22 mouse cellular contexts compared by ENCODE assay signal in genomic region chrX:8921080-8921479, GRCm38 (mm10). TPM values are rescaled to one million over a fixed set of nuclear protein-coding genes. Genes with fewer than 3 reads are reported as not detected.
"Had no signal": no experiment of that assay in that cellular context is flagged by ENCODE, and none has a peak within 500 bp of the region (broad histone marks: within the 10 kb centered on the region; RNA-seq: fewer than 3 reads in every experiment).

No protein-coding gene starts in this region.

- H3K4me1 ChIP-seq: midbrain, embryonic 12.5 days; neural tube, embryonic 12.5 days; stomach, embryonic 15.5 days had no signal

- H3K27ac ChIP-seq: liver, embryonic 14.5 days; midbrain, embryonic 12.5 days; neural tube, embryonic 12.5 days; stomach, embryonic 15.5 days; stomach, postnatal 0 days had no signal

- H3K4me3 ChIP-seq: midbrain, embryonic 12.5 days; neural tube, embryonic 12.5 days; stomach, embryonic 15.5 days had no signal

- H3K9ac ChIP-seq: liver, embryonic 14.5 days; lung, embryonic 14.5 days; midbrain, embryonic 12.5 days; neural tube, embryonic 12.5 days; stomach, embryonic 15.5 days had no signal

- H3K27me3 ChIP-seq: midbrain, embryonic 12.5 days; neural tube, embryonic 12.5 days; stomach, embryonic 15.5 days had no signal

- H3K36me3 ChIP-seq: midbrain, embryonic 12.5 days; neural tube, embryonic 12.5 days; stomach, embryonic 15.5 days had no signal

- H3K9me3 ChIP-seq: midbrain, embryonic 12.5 days; neural tube, embryonic 12.5 days; stomach, embryonic 15.5 days had no signal

- H3K4me2 ChIP-seq: lung, embryonic 14.5 days; midbrain, embryonic 12.5 days; neural tube, embryonic 12.5 days; stomach, embryonic 15.5 days had no signal

- DNase-seq: lung, adult 18-20 months; lung, embryonic 14.5 days; lung, postnatal 10 days; lung, postnatal 4 days; right cerebral cortex, postnatal 14 days; thymus, adult 2 months; thymus, postnatal 25 days; thymus, postnatal 4 days had no signal

RNA-seq across cellular contexts. Expression of gene B630019K06Rik, which starts 28.9 kb away (rescaled TPM):
- total RNA-seq: megakaryocyte, adult 5-6 weeks; neutrophil, adult 5-6 weeks had no signal

RNA-seq across cellular contexts. Expression of gene Fthl17b, which starts 41.7 kb away (rescaled TPM):
- total RNA-seq: megakaryocyte, adult 5-6 weeks; megakaryocyte-erythroid progenitor cell, adult 5-6 weeks; monocyte, adult 5-6 weeks; neutrophil, adult 5-6 weeks had no signal
- polyA plus RNA-seq: liver, embryonic 14.5 days; liver, embryonic 16.5 days; lung, embryonic 14.5 days; lung, embryonic 16.5 days; midbrain, embryonic 12.5 days; neural tube, embryonic 12.5 days; neural tube, embryonic 14.5 days; spleen, adult 2 months; stomach, embryonic 15.5 days; stomach, postnatal 0 days; thymus, adult 2 months; urinary bladder, adult 2 months had no signal

RNA-seq across cellular contexts. Expression of gene Gm5751, which starts 47.0 kb away (rescaled TPM):
- total RNA-seq: megakaryocyte, adult 5-6 weeks; megakaryocyte-erythroid progenitor cell, adult 5-6 weeks; monocyte, adult 5-6 weeks; neutrophil, adult 5-6 weeks had no signal
- polyA plus RNA-seq: liver, embryonic 14.5 days; liver, embryonic 16.5 days; lung, embryonic 14.5 days; lung, embryonic 16.5 days; midbrain, embryonic 12.5 days; neural tube, embryonic 12.5 days; neural tube, embryonic 14.5 days; spleen, adult 2 months; stomach, embryonic 15.5 days; stomach, postnatal 0 days; thymus, adult 2 months; urinary bladder, adult 2 months had no signal

RNA-seq across cellular contexts. Expression of gene Fthl17c, which starts 55.3 kb away (rescaled TPM):
- total RNA-seq: megakaryocyte, adult 5-6 weeks; megakaryocyte-erythroid progenitor cell, adult 5-6 weeks; monocyte, adult 5-6 weeks; neutrophil, adult 5-6 weeks had no signal
- polyA plus RNA-seq: liver, embryonic 14.5 days; liver, embryonic 16.5 days; lung, embryonic 14.5 days; lung, embryonic 16.5 days; midbrain, embryonic 12.5 days; neural tube, embryonic 12.5 days; neural tube, embryonic 14.5 days; spleen, adult 2 months; stomach, embryonic 15.5 days; stomach, postnatal 0 days; thymus, adult 2 months; urinary bladder, adult 2 months had no signal
